Mouse (Mus musculus): ENCODE measurements around the gene Tmem141. TPM values are rescaled to one million over a fixed set of nuclear protein-coding genes. Genes with fewer than 3 reads are reported as not detected.

Gene Tmem141
- total RNA-seq, 2 experiments from 2014 or later: 14.1 to 15.4 TPM

DNA sequence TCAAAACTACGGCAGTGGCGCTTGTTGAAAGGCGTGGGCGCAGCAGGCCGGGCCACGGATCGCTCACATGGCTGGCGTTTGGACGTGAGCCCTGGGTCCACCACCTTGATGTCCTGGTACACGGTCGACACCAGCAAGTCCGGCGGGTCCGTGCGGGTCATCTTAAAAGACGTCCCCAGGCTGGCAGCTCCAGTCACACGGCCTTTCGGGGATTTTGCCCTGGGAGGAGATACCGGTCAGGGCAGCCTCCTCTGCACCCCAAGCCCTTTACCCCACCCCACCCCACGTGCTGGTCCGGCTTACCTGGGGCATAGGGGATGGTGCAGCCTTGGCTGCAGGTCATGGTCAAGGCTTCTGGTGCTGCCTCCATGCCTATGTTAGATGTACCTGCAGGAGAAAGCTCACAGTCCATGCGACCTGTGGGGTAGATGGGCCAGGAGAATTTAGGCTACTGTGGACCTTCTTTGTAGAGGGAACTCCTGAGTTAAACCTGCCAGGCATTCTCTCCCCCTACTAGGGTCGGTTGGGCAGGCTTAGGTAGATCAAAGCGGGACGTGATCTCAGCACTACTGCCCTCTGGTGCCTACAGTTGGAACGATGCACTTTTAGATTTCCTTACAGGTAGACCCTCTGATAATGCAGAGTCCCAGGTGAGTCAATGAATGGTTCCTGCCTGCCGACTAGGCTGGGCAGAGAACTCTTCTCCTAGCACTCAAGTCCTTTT, 41.9 kb downstream of the Tmem141 start:
- peak overlapping the region; percentile 97 for H3K27ac ChIP-seq
- H3K4me3 ChIP-seq: peak overlapping the region; percentile 63
- peak; percentile 40 to 52 for DNase-seq (ENCODE audit: low spot score in 2 of 2)
- peak; percentile 80 for TF ChIP-seq CTCF (conservative IDR thresholded peaks at IDR 0.05)

DNA sequence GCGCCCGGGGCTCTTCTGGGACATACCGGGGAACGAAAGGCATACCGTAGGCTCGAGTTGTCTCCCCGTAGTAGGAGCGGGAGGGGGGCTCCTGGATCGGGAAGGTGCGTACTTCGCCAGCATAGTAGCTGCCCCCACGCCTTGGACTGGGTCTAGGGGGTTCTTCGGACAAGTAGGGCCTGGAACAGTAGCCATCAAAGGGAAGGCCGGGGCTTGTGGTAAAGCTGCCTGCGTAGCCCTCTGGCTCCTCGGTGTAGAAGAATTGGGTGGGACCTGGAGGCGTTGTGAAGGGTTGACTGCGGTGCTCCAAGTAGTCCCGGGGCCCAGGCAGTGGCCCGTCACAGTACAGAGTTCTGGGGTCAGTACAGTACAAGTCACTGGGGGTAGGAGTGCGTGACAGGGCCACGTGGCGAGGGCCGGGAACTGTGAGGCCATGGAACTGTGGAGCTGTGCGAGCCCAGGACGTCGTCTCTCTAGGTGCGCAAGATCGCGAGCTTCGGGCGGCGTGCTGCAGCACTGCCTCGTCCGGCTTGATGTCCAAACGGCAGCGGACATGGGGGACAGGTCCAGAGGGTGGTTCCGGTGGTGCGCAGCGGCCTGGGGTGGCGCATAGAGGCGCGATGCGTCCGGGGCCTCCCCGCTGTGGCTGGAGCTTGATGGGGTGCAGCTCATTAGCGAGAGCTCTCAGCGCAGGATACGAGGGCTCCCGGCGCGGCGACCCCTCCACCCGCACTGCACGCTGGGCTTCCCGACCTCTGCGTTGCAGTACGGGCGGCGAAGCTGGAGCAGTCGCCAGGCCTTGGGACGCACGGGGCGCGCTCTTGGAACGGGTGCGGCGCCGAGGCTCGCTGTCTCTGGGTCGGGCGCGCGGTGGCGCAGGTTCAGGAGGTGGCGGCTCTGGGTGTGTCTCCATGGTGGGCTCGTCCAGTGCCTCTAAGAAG, 42.7 kb downstream of the Tmem141 start:
- Histone ChIP-seq H3K27ac (peak overlapping the region; percentile 97), H3K4me3 (no peak overlapping the region; the same call in 1 of the 2 replicates)
- no peak for TF ChIP-seq CTCF (conservative IDR thresholded peaks at IDR 0.05)
- DNase-seq (ENCODE audit: low spot score in 2 of 2): no peak

DNA sequence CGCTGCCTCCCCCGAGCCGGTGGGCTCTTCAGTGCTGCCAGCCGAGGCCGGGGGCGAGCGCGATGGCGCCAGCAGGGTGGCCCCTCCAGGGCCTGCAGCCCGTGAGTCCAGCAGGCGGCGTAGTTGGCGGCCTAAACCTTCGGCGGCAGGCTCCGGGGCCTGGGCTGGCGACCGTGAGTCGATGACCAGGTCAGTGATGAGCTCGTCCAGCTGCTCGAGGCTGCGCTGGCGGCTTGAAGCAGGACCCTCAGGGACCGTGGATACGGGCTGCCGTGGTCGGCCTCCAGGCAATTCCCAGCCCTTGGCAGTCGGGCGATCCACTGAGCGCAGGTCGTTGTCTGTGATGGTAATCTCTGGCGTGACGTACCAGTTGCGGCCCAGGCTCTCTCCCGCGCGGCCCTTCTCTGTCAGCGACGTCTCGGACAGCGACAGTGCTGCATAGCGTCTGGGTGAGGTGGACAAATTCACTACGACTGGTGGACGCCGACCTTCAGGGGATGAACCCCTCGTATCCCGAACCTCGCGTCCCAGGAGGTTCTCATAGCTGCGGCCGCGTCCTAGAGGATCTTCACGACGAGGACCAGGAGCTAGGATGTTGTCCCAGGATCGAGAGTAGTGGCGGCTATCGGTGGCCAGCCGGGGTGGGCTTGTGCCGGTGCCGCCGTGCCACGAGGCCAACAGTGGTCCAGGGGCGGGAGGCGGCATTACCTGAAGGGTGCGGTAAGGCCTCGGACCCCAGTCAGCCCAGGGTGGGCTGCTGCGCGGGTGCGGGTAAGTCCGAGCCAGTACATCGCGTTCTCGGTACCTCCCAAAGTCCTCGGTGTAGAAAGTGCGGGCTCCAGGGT, 43.6 kb downstream of the Tmem141 start:
- Histone ChIP-seq H3K27ac (peak overlapping the region; percentile 93), H3K4me3 (no peak overlapping the region)
- TF ChIP-seq CTCF (conservative IDR thresholded peaks at IDR 0.05): peak; percentile 39
- no peak for DNase-seq (ENCODE audit: low spot score in 2 of 2)

DNA sequence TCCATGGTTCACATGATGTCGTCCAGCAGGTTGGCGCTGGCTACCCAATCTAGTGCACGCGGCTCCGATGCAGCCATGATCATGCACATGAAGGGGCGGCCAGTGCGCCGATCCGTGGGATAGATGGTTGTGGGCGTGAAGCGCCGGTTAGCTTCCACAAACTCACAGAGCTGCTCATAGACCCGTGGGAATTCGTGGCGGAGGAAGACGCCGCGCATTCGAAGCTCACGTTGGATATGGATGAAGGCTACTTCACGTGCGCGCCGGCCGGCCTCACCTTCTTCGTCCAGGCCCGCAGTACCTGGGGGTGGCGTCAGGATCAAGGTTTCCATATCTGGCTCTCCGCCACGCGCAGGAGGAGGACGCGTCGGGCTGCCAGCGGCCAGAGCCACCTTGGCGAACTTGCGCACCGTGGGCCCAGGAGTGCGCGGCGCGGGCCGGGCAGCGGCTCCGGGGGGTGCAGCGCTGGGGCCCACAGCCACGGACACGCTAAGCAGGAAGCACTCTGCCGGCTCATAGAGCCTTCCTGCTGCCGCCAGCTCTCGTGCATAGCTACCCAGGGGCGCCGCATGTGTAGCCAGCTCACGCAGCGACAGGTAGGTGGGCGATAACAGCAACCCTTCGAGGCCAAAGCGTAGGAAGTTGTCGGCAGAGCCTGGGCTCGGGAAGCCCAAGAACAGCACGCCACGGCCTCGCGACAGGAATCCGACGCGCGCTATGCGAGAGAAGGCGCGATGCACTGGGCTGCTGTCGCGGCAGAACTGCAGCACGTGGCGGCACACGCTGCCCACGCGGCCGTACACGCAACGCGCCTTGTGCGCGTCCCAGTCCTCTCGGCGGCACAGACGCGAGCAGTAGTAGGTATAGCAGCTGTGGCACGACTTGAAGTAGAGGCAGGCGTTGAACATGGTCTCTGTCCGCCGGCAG, 44.6 kb downstream of the Tmem141 start:
- DNase-seq (ENCODE audit: low spot score in 2 of 2): no peak

DNA sequence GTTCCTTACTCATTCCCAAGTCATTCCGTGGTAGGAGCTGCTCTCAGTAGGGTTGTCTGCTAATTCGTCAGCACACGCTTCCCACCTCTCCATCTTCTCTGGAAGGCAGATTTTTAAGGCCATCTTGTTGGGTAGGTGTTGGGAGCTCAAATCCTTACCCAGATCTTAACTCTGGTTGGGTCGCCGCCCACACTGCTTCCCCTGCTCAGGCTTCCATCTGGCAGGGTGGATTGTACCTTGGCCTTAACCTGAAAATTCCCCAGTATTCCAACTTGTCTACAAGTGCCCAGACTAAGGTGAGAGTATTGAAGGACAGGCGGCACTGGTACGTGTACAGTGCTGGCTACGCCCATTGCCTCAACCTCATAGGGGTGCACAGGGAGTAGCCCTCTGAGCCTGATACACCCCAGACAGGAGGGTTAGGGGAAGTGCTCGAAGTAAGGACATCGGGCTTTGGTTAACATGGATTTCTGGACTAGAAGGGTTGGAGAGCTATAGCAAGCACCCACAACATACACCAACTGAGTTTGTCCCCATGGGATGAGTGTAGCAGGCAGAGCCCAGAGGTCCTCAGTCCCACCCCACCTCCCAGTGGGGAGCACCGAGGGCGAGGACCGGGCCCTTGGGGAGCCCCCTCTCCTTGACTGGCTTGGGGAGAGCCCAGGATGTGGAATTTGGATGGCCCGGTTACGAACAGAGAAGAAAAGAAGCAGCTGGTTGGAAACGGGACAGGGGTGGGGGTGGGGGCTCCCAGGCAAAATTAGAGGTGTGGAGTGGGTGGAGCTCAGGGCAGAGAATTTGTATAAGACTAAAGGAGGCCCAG, 45.6 kb downstream of the Tmem141 start:
- Histone ChIP-seq H3K4me3 (no peak overlapping the region), H3K27ac (peak overlapping the region; percentile 93)
- DNase-seq (ENCODE audit: low spot score in 2 of 2): peak in 1 of 2 experiments; percentile 27
- TF ChIP-seq CTCF (conservative IDR thresholded peaks at IDR 0.05): no peak

More for the DNA sequence above, 44.6 kb downstream of the Tmem141 start:
- Histone ChIP-seq H3K27ac (peak overlapping the region; percentile 93), H3K4me3 (no peak overlapping the region)
- no peak for TF ChIP-seq CTCF (conservative IDR thresholded peaks at IDR 0.05)

DNA sequence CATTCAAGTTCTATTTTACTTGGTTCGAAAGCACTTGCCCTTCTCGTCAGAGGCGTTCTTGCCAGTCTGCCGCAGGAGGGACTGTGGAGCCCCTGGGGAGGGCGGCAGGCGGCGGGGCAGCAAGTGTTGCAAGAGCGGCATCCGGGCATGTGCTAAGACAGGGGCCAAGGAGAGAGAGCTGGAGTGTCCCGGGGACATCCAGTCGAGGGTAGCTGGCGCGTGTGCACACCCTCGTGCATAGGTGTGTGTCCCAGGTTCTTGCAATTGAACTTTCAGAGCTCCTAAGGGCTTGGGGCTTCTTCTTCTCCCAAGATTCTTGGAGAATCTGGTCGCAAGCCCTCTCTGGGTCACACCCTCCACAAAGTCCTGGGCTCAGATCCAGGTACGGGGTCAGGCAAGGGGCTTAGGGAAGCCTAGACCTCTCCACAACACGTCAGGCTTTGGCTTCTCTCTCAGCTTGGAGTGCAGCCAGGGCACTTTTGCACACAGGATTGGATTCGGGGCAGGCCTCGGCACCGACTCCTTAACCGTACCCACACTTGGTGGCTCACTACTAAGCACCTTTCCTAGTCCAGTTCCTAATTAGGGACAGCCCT, 46.3 kb downstream of the Tmem141 start:
- TF ChIP-seq CTCF (conservative IDR thresholded peaks at IDR 0.05): no peak
- Histone ChIP-seq H3K4me3 (peak overlapping the region; percentile 60), H3K27ac (peak overlapping the region; percentile 93)
- peak; percentile 29 to 37 for DNase-seq (ENCODE audit: low spot score in 2 of 2)

DNA sequence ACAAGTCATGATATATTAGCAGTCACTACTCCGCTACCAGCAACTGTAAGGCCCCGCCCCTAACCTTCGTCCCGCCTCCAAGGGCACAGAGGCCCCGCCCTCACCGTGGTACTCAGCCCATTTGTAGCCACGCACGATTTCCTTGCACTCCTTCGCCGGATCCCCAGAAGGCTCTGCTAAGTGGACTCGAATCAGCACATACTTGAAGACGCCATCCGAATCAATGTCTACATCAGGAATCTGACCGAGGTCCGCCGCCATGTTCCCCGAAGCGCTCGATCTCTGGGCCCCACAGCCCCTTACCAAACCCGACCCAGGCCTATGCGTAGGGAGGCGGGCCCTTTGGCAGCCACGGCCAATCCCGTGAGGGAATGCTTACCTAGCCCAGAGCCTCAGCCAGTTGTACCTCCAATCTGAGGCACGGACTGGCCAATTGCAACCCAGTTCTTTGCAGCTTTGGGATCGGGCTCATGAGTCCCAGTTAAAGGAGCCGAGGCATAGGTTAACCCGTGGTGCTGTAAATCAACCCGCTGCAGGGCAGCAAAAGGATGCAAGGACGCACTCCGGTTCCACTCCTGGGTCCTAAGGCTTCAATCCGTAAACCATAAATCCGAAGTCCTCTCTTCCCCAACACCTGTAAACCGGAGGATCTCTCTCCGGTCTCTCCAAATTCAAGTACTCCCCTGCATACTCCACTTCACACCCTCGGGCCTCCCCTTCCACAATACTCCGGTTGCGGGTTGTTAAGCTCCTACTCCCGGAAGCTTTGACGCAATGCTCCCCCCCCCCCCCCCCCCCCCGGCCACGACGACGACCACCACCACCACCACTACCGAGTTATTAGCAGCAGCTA, 47.0 kb downstream of the Tmem141 start, which contains the start of the genes Mamdc4 and Phpt1:
Gene Mamdc4, minus strand, starts transcription at position 267 of the 853 bp plus-strand sequence.
Gene Phpt1, minus strand, starts transcription at position 646 of the 853 bp plus-strand sequence.
- Histone ChIP-seq H3K27ac (peak within 1 kb of the TSS; percentile 93), H3K4me3 (peak within 1 kb of the TSS; percentile 60)
- no peak for TF ChIP-seq CTCF (conservative IDR thresholded peaks at IDR 0.05)
- peak; percentile 94 to 97 for DNase-seq (ENCODE audit: low spot score in 2 of 2)

DNA sequence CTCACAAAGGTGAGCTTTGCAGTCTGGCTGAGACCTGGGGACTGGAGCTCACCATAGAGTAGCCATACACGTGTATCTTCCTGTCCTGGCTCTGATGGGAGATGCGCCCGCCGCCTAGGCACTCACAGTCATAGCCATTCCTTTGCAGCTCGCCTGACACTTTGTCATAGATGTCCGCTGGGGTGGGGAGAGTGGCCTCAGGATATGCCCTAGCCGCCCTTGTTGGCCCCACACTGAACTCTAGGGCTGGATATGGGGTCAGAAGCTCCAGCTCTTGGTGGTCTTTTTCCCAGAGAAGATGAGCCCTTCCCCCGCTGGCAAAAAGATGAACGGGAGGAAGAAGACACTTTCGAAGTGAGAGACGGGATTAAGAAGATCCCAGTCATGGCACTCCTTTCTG, 47.7 kb downstream of the Tmem141 start:
- Histone ChIP-seq H3K4me3 (peak overlapping the region; percentile 60), H3K27ac (peak overlapping the region; percentile 93)
- peak; percentile 28 for TF ChIP-seq CTCF (conservative IDR thresholded peaks at IDR 0.05)
- no peak for DNase-seq (ENCODE audit: low spot score in 2 of 2)

DNA sequence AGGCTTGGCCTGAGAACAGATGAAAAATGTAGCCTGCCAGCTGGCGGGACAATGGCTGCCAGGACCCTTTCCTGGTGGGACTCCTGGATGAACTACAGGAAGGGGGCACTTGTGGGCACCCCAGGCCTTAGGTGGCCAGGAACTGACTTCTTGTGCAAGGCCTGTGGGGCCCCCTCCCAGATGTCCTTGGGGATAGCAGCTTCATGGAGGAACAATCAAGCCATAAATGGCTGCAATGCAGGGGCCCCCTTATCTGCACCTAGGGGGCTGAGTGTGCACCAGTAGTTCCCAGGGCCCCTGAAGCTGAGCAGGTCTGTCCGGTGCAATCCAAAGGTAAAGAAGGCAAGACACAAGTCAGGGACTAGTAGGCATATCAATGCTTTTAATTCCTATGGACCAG, 48.7 kb downstream of the Tmem141 start:
- TF ChIP-seq CTCF (conservative IDR thresholded peaks at IDR 0.05): no peak
- no peak overlapping the region for H3K27ac ChIP-seq
- DNase-seq (ENCODE audit: low spot score in 2 of 2): no peak
- H3K4me3 ChIP-seq: no peak overlapping the region
